26 mouse cellular contexts compared by ENCODE assay signal in genomic region chr2:109038131-109038695, GRCm38 (mm10).
"Had no signal": no experiment of that assay in that cellular context is flagged by ENCODE, and none has a peak within 500 bp of the region (broad histone marks: within the 10 kb centered on the region; RNA-seq: fewer than 3 reads in every experiment).

No protein-coding gene starts in this region.

- H3K4me2 ChIP-seq: limb, embryonic 13.5 days; liver, embryonic 12.5 days; liver, embryonic 15.5 days; lung, embryonic 15.5 days; midbrain, embryonic 11.5 days; neural tube, embryonic 13.5 days had no signal

- ATAC-seq: liver, embryonic 12.5 days had no signal

- DNase-seq: kidney, adult 18-20 months; kidney, adult 9 months; kidney, postnatal 25 days; layer of hippocampus, adult 9-11 months; liver; lung, adult 18-20 months; lung, postnatal 14 days; lung, postnatal 4 days; midbrain, embryonic 14.5 days; right cerebral cortex, adult 18-20 months; right cerebral cortex, postnatal 14 days; right cerebral cortex, postnatal 4 days; thymus, adult 2 months; thymus, postnatal 14 days; thymus, postnatal 4 days had no signal

- H3K9me3 ChIP-seq: limb, embryonic 10.5 days; limb, embryonic 13.5 days; liver, embryonic 12.5 days; liver, embryonic 15.5 days; lung, embryonic 15.5 days; neural tube, embryonic 13.5 days had no signal

- H3K27ac ChIP-seq: kidney, postnatal 0 days; layer of hippocampus, adult 2 months; limb, embryonic 10.5 days; limb, embryonic 13.5 days; liver, embryonic 12.5 days; liver, embryonic 15.5 days; lung, embryonic 15.5 days; neural tube, embryonic 13.5 days; stomach, postnatal 0 days had no signal

- H3K27me3 ChIP-seq: limb, embryonic 13.5 days; liver, embryonic 12.5 days; liver, embryonic 15.5 days; lung, embryonic 15.5 days; neural tube, embryonic 13.5 days had no signal

- H3K9ac ChIP-seq: limb, embryonic 13.5 days; liver, embryonic 12.5 days; liver, embryonic 15.5 days; lung, embryonic 15.5 days; neural tube, embryonic 13.5 days had no signal

- H3K4me1 ChIP-seq: limb, embryonic 10.5 days; limb, embryonic 13.5 days; liver, embryonic 12.5 days; liver, embryonic 15.5 days; lung, embryonic 15.5 days; neural tube, embryonic 13.5 days had no signal

- H3K36me3 ChIP-seq: limb, embryonic 10.5 days; limb, embryonic 13.5 days; liver, embryonic 12.5 days; liver, embryonic 15.5 days; lung, embryonic 15.5 days; neural tube, embryonic 13.5 days had no signal

- H3K4me3 ChIP-seq: layer of hippocampus, adult 2 months; limb, embryonic 10.5 days; limb, embryonic 13.5 days; liver, embryonic 12.5 days; liver, embryonic 15.5 days; lung, embryonic 15.5 days; myocyte; neural tube, embryonic 13.5 days had no signal
